8 mouse cellular contexts compared by ENCODE assay signal in the genomic region with DNA sequence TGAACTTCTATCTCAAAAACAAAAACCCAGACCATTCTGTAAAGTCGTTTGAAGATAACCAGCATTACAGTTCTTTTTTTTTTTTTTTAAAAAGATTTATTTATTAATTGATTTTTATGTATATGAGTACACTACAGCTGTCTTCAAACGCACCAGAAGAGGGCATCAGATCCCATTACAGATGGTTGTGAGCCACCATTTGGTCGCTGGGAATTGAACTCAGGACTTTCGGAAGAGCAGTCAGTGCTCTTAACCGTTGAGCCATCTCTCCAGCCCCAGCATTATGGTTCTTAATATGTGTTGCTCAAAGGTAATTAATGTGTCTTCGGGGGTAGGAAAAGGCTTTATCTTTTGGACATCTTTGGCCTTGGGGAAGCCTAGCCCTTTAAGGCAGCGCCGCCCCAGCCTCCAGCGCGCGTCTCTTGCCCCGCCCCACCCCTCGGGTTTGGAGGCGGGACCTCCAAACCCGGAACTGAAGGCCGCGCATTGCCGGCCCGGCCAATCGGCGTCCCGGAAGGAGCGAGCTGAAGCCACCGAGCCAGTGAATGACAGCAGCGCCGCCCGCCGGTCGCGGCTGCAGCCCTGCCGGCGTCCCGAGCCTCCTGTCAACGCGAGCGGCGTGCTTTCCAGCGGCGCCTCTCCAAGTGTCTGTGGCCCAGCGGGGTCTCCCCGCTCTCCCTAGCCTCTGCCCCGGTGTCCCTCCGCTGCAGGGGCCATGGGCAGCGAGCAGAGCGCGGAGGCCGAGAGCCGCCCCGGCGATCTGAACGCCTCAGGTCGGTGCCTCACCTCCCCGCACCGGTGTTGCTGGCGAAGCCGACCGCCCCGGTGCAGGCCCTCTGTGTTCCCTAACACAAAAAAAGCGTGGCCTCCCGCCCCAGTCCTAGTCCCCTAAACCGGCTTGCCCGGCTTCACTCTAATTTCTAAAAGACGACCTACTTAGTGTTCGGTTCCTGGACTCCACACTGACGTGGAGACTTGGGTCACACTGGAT. TPM values are rescaled to one million over a fixed set of nuclear protein-coding genes. Genes with fewer than 3 reads are reported as not detected.
A peak's percentile ranks its signal among the peaks of the same experiment; 100 is the strongest.
DNase-seq lines count a peak whose midpoint lies in the region; ATAC-seq lines count a peak whose summit lies in the region.

No protein-coding gene starts in this region.

- H3K27me3 ChIP-seq in hindbrain, embryonic 13.5 days = no peaks in the 10 kb centered on the region

- H3K4me3 ChIP-seq in hindbrain, embryonic 13.5 days = peak overlapping the region; percentile 85

- WGBS in hindbrain, embryonic 13.5 days = under 1% methylated on average over 65 of the region's 65 CpGs

- peak overlapping the region; percentile 89 for H3K27ac ChIP-seq in hindbrain, embryonic 13.5 days

- peaks cover 15% of the 10 kb centered on the region for H3K36me3 ChIP-seq in hindbrain, embryonic 13.5 days

- no peaks in the 10 kb centered on the region for H3K9me3 ChIP-seq in hindbrain, embryonic 13.5 days

- H3K9ac ChIP-seq in hindbrain, embryonic 13.5 days = peak overlapping the region; percentile 94

- H3K4me1 ChIP-seq in hindbrain, embryonic 13.5 days (replicated peaks) = peaks cover 12% of the 10 kb centered on the region

- peak; percentile 99 for DNase-seq in NIH3T3 (ENCODE audit: low read depth)
- peak; percentile 97 to 98 for DNase-seq in cerebellum, postnatal 10 days
- DNase-seq in frontal cortex, postnatal 10 days (ENCODE audit: low spot score in 2 of 2) = peak; percentile 88 to 93
- DNase-seq in layer of hippocampus, postnatal 25 days (ENCODE audit: extremely low spot score in 1 of 2, low spot score in 1 of 2) = peak; percentile 84 to 88
- DNase-seq in lung, postnatal 25 days (ENCODE audit: low spot score) = peak; percentile 95
- peak; percentile 98 for DNase-seq in retina, embryonic 14.5 days (ENCODE audit: low spot score)
- DNase-seq in thymus, postnatal 4 days = peak; percentile 96

- peak overlapping the region; percentile 61 for H3K4me2 ChIP-seq in hindbrain, embryonic 13.5 days

- ATAC-seq in hindbrain, embryonic 13.5 days (ENCODE audit: low FRiP score) = peak; percentile 99

RNA-seq across cellular contexts. Expression of a gene that starts 1.5 kb away (rescaled TPM):
- polyA plus RNA-seq in hindbrain, embryonic 13.5 days (2015; fragmentation: Nextera tagmentation; extraction: Ambion mirVana) = 48.2 and 48.7 TPM in 2 replicates
- 10 to 100 TPM; 36.1 to 39.2 TPM for total RNA-seq in layer of hippocampus, postnatal 25 days (2021)

RNA-seq across cellular contexts. Expression of a gene that starts 8.5 kb away (rescaled TPM):
- polyA plus RNA-seq in hindbrain, embryonic 13.5 days (2015; fragmentation: Nextera tagmentation; extraction: Ambion mirVana) = 0.95 and 1.4 TPM in 2 replicates
- total RNA-seq in layer of hippocampus, postnatal 25 days (2021) = 1 to 10 TPM; 6.9 to 7.9 TPM

Comparison
In these comparisons a context has a peak if more than half of its experiments do, and no peak if none do; other contexts are left out.
1. Peak in every context shown above with its lines: DNase-seq, ATAC-seq, H3K4me3 ChIP-seq and H3K27ac ChIP-seq.